Mouse (Mus musculus): ENCODE measurements around the gene Catsperz. TPM values are rescaled to one million over a fixed set of nuclear protein-coding genes. Genes with fewer than 3 reads are reported as not detected.

Gene Catsperz
- total and polyA plus RNA-seq, 2 experiments from 2014 or later: 1.1 to 3.0 TPM

DNA sequence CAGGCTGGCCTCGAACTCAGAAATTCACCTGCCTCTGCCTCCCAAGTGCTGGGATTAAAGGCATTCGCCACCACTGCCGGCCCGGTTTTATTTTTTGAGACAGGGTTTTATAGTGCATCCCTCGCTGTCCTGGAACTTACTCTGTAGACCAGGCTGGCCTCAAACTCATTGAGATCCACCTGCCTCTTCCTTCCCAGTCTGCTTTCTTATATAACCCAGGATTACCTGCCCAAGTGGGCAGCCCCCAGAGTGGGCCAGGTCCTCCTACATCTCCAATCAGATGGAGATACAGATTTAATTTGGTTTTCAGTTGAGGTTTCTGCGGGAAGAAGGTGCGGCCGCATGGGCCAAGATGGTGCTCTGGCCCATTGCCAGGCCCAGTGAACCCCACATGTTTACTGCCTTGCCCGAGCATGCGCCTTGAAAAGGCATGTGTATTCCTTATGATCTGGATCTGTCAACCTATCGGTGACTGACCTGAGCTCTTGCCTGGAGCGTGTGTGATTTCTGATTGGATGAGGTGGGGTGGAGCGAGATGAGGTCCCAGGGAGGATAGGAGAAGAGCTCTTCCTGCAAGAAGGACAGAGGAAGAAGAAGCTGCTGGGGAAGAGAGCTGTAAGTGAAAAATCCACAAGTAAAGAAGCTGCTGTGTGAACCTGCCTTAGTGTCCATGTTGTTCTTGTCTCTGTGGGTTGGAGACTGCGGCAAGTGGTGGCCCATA lies 31.3 kb downstream of the Catsperz start:
- WGBS: 94% methylated on average over 14 of the region's 14 CpGs
- Histone ChIP-seq H3K4me3 (ENCODE audit: low read depth, low read length) (no peak overlapping the region), H3K36me3 (ENCODE audit: insufficient read depth, low read length) (no peaks in the 10 kb centered on the region), H3K4me1 (ENCODE audit: insufficient read depth, low read length) (no peaks in the 10 kb centered on the region), H3K4me2 (ENCODE audit: low read depth, low read length, poor library complexity, severe bottlenecking) (no peak overlapping the region), H3K27me3 (ENCODE audit: insufficient read depth, low read length) (0 out of 2 replicates have a peak, but pooled peaks cover 3% of the 10 kb centered on the region), H3K27ac (ENCODE audit: low read depth, low read length) (no peak overlapping the region), H3K9me3 (ENCODE audit: low read length) (peaks cover 6% of the 10 kb centered on the region; the same call in 1 of the 2 replicates), H3K9ac (replicated peaks; ENCODE audit: low read length, poor library complexity, severe bottlenecking) (no peak overlapping the region)
- no peak for TF ChIP-seq CTCF (IDR thresholded peaks at IDR 0.05)
- DNase-seq (ENCODE audit: low spot score) (no peak), ATAC-seq (ENCODE audit: low FRiP score) (no peak)

DNA sequence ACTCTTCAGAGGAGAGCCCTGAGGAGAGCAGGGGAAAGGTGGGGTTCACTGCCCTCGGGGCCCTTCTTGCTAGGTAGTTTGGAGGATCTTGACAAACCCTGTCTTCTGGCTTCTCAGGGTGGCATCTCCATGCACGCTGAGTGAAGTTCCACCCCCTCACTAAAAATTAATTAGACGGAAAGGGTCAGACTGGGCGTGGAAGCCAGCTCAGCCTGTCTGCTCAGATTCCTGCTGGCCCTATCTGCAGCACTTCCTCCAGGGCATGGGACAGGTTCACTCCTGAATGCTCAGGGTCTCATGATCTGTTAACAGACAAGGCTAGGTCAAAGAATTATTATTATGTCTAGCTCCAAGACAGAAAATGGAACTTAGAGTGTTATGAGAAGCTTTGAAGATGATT lies 32.7 kb downstream of the Catsperz start:
- ATAC-seq (ENCODE audit: low FRiP score) (no peak), DNase-seq (ENCODE audit: low spot score) (no peak)
- TF ChIP-seq CTCF (IDR thresholded peaks at IDR 0.05): no peak
- Histone ChIP-seq H3K36me3 (ENCODE audit: insufficient read depth, low read length) (no peaks in the 10 kb centered on the region), H3K27ac (ENCODE audit: low read depth, low read length) (no peak overlapping the region), H3K4me1 (ENCODE audit: insufficient read depth, low read length) (no peaks in the 10 kb centered on the region), H3K4me3 (ENCODE audit: low read depth, low read length) (no peak overlapping the region), H3K9me3 (ENCODE audit: low read length) (peaks cover 6% of the 10 kb centered on the region; the same call in 1 of the 2 replicates), H3K4me2 (ENCODE audit: low read depth, low read length, poor library complexity, severe bottlenecking) (no peak overlapping the region), H3K9ac (replicated peaks; ENCODE audit: low read length, poor library complexity, severe bottlenecking) (no peak overlapping the region), H3K27me3 (ENCODE audit: insufficient read depth, low read length) (no peaks in the 10 kb centered on the region)
- WGBS: 77% methylated on average over 4 of the region's 4 CpGs

DNA sequence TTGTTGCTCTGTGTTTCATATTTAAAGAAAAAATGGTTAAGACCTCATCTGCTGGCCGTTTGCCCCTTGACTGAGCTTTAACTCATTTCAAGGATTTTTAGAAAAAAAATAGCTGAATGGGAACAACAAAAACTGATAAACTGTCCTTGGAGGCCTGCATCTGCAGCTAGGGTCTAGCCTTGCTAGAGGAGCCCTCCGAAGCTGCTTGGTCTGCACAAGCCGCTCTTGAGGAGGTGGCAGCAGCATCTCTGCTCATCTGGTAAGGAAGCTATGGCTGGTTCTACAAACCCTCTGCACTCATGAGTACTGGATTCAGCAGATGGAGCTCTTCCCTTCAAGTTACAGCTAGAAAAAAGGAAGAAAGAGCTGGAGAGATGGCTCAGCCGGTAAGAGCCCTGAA lies 47.2 kb downstream of the Catsperz start:
- 90% methylated on average over 4 of the region's 4 CpGs for WGBS
- Histone ChIP-seq H3K27me3 (ENCODE audit: insufficient read depth, low read length) (no peaks in the 10 kb centered on the region), H3K9ac (replicated peaks; ENCODE audit: low read length, poor library complexity, severe bottlenecking) (no peak overlapping the region), H3K4me3 (ENCODE audit: low read depth, low read length) (no peak overlapping the region), H3K4me1 (ENCODE audit: insufficient read depth, low read length) (no peaks in the 10 kb centered on the region), H3K36me3 (ENCODE audit: insufficient read depth, low read length) (no peaks in the 10 kb centered on the region), H3K27ac (ENCODE audit: low read depth, low read length) (no peak overlapping the region), H3K9me3 (ENCODE audit: low read length) (peaks cover 3% of the 10 kb centered on the region; the same call in 1 of the 2 replicates), H3K4me2 (ENCODE audit: low read depth, low read length, poor library complexity, severe bottlenecking) (no peak overlapping the region)
- DNase-seq (ENCODE audit: low spot score) (no peak), ATAC-seq (ENCODE audit: low FRiP score) (no peak)
- TF ChIP-seq CTCF (IDR thresholded peaks at IDR 0.05): no peak

DNA sequence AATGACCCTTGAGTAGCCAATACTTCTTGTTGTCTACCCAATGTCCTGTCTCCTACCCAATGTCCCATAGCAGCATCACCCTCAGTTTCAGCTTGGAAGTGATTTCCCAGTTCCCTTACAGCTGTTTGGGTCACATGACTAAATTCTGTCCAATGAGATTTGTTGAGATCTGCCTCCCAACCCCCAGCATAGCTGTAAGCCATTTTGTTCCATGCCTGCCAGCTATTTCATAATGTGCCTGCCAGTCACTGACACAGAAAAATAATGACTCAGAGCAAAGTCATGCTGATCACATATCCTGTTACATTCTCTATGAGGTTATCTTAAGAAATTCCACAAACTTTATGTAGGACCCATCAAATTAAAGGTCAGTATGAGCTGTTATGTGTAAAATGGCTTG lies 48.4 kb downstream of the Catsperz start:
- TF ChIP-seq CTCF (IDR thresholded peaks at IDR 0.05): no peak
- Histone ChIP-seq H3K4me1 (ENCODE audit: insufficient read depth, low read length) (no peaks in the 10 kb centered on the region), H3K4me2 (ENCODE audit: low read depth, low read length, poor library complexity, severe bottlenecking) (no peak overlapping the region), H3K36me3 (ENCODE audit: insufficient read depth, low read length) (no peaks in the 10 kb centered on the region), H3K27me3 (ENCODE audit: insufficient read depth, low read length) (no peaks in the 10 kb centered on the region), H3K27ac (ENCODE audit: low read depth, low read length) (no peak overlapping the region), H3K9ac (replicated peaks; ENCODE audit: low read length, poor library complexity, severe bottlenecking) (no peak overlapping the region), H3K4me3 (ENCODE audit: low read depth, low read length) (no peak overlapping the region), H3K9me3 (ENCODE audit: low read length) (peaks cover 3% of the 10 kb centered on the region; the same call in 1 of the 2 replicates)
- no peak for ATAC-seq (ENCODE audit: low FRiP score)
- DNase-seq (ENCODE audit: low spot score): no peak

DNA sequence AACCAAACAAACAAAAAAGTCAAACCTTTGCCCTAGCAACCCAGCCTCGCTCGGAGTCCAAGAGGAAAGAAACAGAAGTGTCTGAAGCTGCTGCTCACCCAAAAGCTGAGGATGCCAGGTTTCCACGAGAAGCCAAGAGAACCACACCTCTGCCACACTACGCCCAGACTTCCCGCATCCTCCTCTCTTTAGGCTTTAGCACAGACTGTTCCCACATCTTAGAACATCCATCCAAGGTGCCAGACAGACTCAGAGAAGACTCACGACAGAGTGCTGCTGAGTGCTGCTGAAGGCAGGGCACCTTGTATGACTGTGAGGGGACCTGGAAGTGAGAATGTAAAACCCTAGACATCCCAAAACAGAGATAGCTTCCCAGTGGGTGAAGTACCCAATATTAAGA lies 49.3 kb downstream of the Catsperz start:
- Histone ChIP-seq H3K4me3 (ENCODE audit: low read depth, low read length) (no peak overlapping the region), H3K9ac (replicated peaks; ENCODE audit: low read length, poor library complexity, severe bottlenecking) (no peak overlapping the region), H3K36me3 (ENCODE audit: insufficient read depth, low read length) (no peaks in the 10 kb centered on the region), H3K4me2 (ENCODE audit: low read depth, low read length, poor library complexity, severe bottlenecking) (no peak overlapping the region), H3K27me3 (ENCODE audit: insufficient read depth, low read length) (no peaks in the 10 kb centered on the region), H3K4me1 (ENCODE audit: insufficient read depth, low read length) (no peaks in the 10 kb centered on the region), H3K9me3 (ENCODE audit: low read length) (peaks cover 3% of the 10 kb centered on the region; the same call in 1 of the 2 replicates), H3K27ac (ENCODE audit: low read depth, low read length) (no peak overlapping the region)
- WGBS: 90% methylated on average over 6 of the region's 6 CpGs
- ATAC-seq (ENCODE audit: low FRiP score) (no peak), DNase-seq (ENCODE audit: low spot score) (no peak)
- no peak for TF ChIP-seq CTCF (IDR thresholded peaks at IDR 0.05)

DNA sequence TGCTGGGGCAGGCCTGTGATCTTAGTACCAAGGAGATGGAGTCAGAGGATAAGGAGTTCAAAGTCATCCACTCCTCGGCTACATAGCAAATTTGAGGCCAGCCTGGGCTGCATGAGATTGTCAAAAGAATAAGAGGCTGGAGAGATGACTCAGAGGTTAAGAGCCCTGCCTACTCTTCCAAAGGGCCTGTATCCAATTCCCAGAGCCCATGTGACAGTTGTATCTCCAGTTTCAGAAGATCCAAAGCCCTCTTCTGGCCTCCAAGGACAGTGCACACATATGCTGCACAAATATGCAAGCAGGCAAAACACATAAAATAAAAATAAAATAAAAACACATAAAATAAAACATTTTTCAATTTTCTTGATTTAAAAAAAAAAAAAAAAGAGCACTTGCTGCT lies 50.9 kb downstream of the Catsperz start:
- H3K36me3 ChIP-seq (ENCODE audit: insufficient read depth, low read length): no peaks in the 10 kb centered on the region
- H3K27me3 ChIP-seq (ENCODE audit: insufficient read depth, low read length): no peaks in the 10 kb centered on the region
- TF ChIP-seq CTCF (IDR thresholded peaks at IDR 0.05): no peak
- H3K27ac ChIP-seq (ENCODE audit: low read depth, low read length): no peak overlapping the region
- H3K4me2 ChIP-seq (ENCODE audit: low read depth, low read length, poor library complexity, severe bottlenecking): no peak overlapping the region
- DNase-seq (ENCODE audit: low spot score) (no peak), ATAC-seq (ENCODE audit: low FRiP score) (no peak)
- H3K9ac ChIP-seq (replicated peaks; ENCODE audit: low read length, poor library complexity, severe bottlenecking): no peak overlapping the region
- 95% methylated on average over 1 of the region's 1 CpGs for whole genome bisulfite sequencing
- no peaks in the 10 kb centered on the region for H3K4me1 ChIP-seq (ENCODE audit: insufficient read depth, low read length)
- H3K4me3 ChIP-seq (ENCODE audit: low read depth, low read length): no peak overlapping the region
- H3K9me3 ChIP-seq (ENCODE audit: low read length): no peaks in the 10 kb centered on the region

Data from midbrain, postnatal 0 days (tissue).